Mouse (Mus musculus) brown adipose tissue, adult 24 weeks (tissue): ENCODE measurements around the gene Itpr1. TPM values are rescaled to one million over a fixed set of nuclear protein-coding genes. Genes with fewer than 3 reads are reported as not detected.

Experiments used
- H3K27ac ChIP-seq: fragments of 200-500 bp; replicated peaks from 2 replicates; pipeline ENCODE4 v1.5.1; 2012; ENCODE audit warnings: low read depth, mild to moderate bottlenecking, low read length
- H3K4me1 ChIP-seq: fragments of 200-500 bp; 2 replicates; pipeline ENCODE4 v1.6.1; 2012; ENCODE audit warnings: low read length, mixed read lengths; ENCODE audit not compliant: control insufficient read depth, insufficient read depth, insufficient read length
- H3K4me3 ChIP-seq: fragments of 200-500 bp; 2 replicates; pipeline ENCODE4 v1.5.1; 2012; ENCODE audit warnings: low read depth, mild to moderate bottlenecking, low read length, moderate library complexity; ENCODE audit not compliant: insufficient read depth
- polyA plus RNA-seq: library from polyadenylated mRNA; stranded (reverse); fragments of >200 nt; gene quantifications from 2 replicates; pipeline ENCODE4 v1.2.4, GENCODE M21; 2012; ENCODE audit not compliant: missing spikeins, insufficient read depth, insufficient read length

Itpr1 gene
- polyA plus RNA-seq, 1 experiment = 42.5 TPM

GRCm38 (mm10) chr6:108198286-108198685, 14.6 kb upstream of the Itpr1 start:
- Histone ChIP-seq H3K4me3 (no peak overlapping the region), H3K27ac (no peak overlapping the region), H3K4me1 (no peaks in the 10 kb centered on the region; the same call in 1 of the 2 replicates)

- H3K27ac ChIP-seq = no peak overlapping the region
- no peaks in the 10 kb centered on the region for H3K4me1 ChIP-seq
- no peak overlapping the region for H3K4me3 ChIP-seq
Measured at GRCm38 (mm10) chr6:108204322-108204721, 8.6 kb upstream of the Itpr1 start.

DNA sequence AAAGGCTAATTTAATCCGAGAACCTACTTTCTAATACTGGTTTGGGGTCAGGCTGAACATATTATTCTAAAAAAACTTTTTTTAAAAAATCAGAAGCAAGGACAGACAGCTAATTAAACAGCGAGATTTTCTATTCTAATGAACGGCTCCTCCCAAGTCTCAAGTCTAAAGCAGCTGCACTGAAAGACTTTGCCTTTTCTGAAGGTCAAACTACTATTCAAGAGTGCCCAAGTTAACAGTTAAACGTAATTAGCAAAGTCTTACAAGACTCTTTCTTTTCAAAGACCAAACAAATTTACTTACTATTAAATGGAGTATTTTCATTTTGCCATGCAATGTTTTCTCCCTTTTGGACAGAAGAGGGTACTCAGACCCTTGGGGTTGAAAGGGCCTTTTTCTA, 6.8 kb upstream of the Itpr1 start:
- no peak overlapping the region for H3K4me3 ChIP-seq
- no peak overlapping the region for H3K27ac ChIP-seq

DNA sequence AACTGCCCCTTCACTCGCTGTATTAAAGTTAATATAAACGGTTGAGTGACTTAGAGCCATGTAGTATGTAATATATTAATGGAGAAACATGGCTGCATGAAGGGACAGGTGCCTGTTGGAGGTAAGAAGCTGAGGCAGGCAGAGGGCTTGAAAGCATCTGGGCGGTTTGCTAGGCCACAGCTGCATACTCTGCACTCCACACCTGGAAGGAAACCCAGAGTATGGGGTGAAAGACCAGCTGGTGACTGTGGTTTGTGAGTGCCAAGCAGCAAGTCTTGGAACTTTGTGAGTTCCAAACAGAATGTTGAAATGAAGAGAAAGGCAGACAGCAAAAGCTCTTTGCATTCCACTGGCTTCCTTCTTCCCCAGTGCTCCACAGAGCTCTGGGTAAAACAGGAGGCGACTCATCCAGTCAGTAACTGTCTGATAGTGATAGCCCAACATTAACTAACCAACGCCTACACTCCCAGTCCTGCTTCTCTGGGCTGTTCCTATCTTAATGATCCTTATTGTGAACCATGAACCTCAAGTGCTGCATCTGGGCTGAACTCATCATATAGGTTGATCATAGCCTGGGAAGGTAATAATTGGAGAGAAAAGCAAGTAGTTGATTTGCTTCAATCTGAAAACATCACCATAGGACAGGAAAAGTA, 5.9 kb upstream of the Itpr1 start:
- peaks cover 2% of the 10 kb centered on the region; the same call in 1 of the 2 replicates for H3K4me1 ChIP-seq
- H3K4me3 ChIP-seq = no peak overlapping the region
- no peak overlapping the region for H3K27ac ChIP-seq

More for the DNA sequence above, 6.8 kb upstream of the Itpr1 start:
- no peaks in the 10 kb centered on the region for H3K4me1 ChIP-seq

DNA sequence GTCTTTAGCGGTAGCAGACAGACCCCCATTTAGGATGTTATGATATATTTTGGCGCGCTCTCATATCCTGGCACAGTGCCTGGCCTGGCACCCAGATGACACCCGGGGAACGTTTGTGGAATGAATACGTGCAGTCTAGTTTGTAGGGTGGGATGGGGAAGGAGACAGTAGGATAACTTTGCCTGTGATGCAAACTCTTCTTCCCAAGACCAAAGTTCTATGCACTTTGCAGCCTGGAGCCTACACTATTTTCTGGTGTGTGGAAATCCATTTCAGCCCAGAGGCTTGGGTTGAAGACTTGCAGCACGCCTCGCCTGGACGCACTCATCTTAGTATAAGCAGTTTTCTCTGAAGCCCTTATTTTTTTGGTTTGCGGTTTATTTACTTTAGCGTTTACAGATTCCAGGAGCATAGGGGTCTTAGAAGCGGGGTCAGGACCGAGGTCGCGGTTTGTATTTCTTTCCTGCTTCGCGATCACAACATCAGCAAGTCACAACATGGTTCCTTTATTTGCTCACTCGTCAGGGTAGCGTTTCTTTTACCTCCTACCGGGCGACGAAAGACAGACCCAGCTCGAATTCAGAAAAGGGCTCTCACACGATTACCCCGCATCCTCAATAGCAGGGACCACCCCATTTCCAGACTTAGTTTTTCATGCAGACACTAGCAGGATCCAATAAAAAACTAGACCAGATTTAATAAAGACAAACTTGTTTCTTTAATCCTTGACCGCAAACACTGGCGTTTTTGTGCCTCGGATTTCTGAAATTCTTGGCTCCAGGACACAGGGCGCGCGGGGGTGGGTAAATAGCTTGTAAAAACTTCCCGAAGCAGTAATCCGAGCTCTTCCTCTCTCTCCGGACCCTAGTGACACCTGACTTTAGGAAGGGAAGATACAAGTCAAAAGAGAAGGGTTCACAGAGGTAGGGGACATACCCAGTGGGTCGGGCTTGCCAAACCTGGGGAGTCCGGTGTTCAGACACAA, 708 bp upstream of the Itpr1 start:
- Histone ChIP-seq H3K4me1 (peaks cover 16% of the 10 kb centered on the region), H3K27ac (peak overlapping the region; percentile 84), H3K4me3 (peak overlapping the region; percentile 96)

- Histone ChIP-seq H3K27ac (peak overlapping the region; percentile 73), H3K4me3 (peak overlapping the region; percentile 92), H3K4me1 (peaks cover 24% of the 10 kb centered on the region)
Measured at GRCm38 (mm10) chr6:108213481-108214293, 791 bp downstream of the Itpr1 start.

DNA sequence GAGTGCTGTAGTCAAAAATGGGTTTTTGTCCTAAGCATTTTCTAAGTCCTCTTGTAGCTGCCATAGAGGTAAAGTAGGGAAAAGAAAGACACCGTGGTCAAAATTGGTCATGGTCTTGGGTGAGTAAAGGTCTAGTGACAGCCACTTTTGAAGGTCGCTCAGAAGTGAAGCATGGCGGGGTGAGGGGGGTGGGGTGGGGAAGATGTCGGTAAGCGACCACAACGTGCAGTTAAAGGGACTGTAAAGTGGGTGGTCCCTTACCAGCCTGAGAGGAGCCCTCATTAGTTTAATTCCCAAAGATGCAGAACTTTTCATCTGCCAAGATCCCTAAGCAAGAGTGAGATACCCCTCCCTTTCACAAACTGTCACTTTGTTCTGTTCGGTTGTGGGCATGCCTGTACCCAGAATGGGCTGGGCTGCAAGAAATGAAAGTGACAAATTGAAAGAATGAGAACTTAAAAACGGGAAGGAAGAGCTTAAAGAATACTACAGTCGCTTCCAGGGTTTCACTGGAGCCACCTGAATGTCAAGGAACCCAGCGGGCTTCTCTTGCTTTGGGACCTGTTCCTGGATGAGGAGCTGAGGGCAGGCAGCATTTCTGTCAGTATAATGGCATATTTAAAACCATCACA, 1.5 kb downstream of the Itpr1 start:
- H3K4me1 ChIP-seq = peaks cover 26% of the 10 kb centered on the region
- peak overlapping the region; percentile 35; the same call in 1 of the 2 replicates for H3K27ac ChIP-seq

GRCm38 (mm10) chr6:108216091-108216490, 3.2 kb downstream of the Itpr1 start:
- peak overlapping the region; percentile 16; the same call in 1 of the 2 replicates for H3K27ac ChIP-seq
- H3K4me1 ChIP-seq = peaks cover 31% of the 10 kb centered on the region
- no peak overlapping the region for H3K4me3 ChIP-seq

More for the DNA sequence above, 1.5 kb downstream of the Itpr1 start:
- peak overlapping the region; percentile 92 for H3K4me3 ChIP-seq

GRCm38 (mm10) chr6:108216832-108217231, 3.9 kb downstream of the Itpr1 start:
- Histone ChIP-seq H3K4me3 (no peak overlapping the region), H3K4me1 (peaks cover 34% of the 10 kb centered on the region), H3K27ac (peak overlapping the region; percentile 15)

DNA sequence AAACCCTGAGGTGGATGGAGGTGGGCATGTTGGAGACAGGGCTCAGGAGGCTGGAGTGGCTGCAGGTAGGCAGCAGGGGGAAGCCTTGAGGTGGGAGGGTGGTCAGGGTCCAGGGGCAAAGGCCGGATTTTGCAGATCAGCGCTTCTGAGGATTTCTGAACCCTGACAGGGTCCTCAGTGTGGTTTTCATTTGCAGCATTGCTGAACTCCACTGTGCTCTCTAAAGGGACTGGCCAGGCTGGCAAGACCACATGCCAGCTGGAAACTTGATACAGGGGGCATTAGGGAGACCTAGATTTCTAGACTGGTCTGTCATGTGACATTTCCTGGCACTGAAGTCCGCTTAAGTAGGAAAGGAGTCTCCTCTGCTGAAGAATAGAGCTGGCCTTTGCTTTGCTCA, 5.1 kb downstream of the Itpr1 start:
- H3K4me1 ChIP-seq = peaks cover 35% of the 10 kb centered on the region
- no peak overlapping the region for H3K4me3 ChIP-seq
- 0 out of 2 replicates have a peak overlapping the region, but pooled peaks have one; percentile 4 for H3K27ac ChIP-seq

GRCm38 (mm10) chr6:108222435-108222834, 9.5 kb downstream of the Itpr1 start:
- peaks cover 46% of the 10 kb centered on the region for H3K4me1 ChIP-seq
- H3K4me3 ChIP-seq = no peak overlapping the region
- no peak overlapping the region for H3K27ac ChIP-seq

DNA sequence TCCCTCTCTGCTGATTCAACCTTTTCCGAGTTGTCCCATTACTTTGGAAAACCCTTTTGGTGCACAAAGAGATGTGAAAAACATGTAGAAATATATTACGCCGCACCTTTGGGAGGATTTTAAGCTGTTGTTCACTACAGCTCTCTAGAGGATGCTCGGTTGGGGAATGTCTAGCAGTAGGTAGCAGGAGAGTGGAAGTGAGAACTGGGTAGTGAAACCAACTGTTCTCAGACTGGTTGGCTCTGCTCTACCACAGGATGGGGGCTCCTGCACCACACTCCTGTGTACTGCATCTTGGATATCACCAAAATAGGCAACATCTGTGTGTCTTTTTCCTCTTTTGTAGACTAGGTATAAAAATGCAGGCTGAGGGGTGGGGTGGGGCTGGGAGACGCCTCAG, 10.0 kb downstream of the Itpr1 start:
- peaks cover 46% of the 10 kb centered on the region for H3K4me1 ChIP-seq
- no peak overlapping the region for H3K4me3 ChIP-seq
- 0 out of 2 replicates have a peak overlapping the region, but pooled peaks have one; percentile 8 for H3K27ac ChIP-seq

GRCm38 (mm10) chr6:108224361-108224760, 11.5 kb downstream of the Itpr1 start:
- H3K4me1 ChIP-seq = peaks cover 40% of the 10 kb centered on the region; the same call in 1 of the 2 replicates
- H3K4me3 ChIP-seq = no peak overlapping the region
- H3K27ac ChIP-seq = peak overlapping the region; percentile 81

- peak overlapping the region; percentile 86 for H3K27ac ChIP-seq
- no peak overlapping the region for H3K4me3 ChIP-seq
- peaks cover 38% of the 10 kb centered on the region; the same call in 1 of the 2 replicates for H3K4me1 ChIP-seq
Measured at GRCm38 (mm10) chr6:108225027-108225426, 12.1 kb downstream of the Itpr1 start.
